Comparison of ENCODE assay signal across 9 mouse cellular contexts in the genomic region with DNA sequence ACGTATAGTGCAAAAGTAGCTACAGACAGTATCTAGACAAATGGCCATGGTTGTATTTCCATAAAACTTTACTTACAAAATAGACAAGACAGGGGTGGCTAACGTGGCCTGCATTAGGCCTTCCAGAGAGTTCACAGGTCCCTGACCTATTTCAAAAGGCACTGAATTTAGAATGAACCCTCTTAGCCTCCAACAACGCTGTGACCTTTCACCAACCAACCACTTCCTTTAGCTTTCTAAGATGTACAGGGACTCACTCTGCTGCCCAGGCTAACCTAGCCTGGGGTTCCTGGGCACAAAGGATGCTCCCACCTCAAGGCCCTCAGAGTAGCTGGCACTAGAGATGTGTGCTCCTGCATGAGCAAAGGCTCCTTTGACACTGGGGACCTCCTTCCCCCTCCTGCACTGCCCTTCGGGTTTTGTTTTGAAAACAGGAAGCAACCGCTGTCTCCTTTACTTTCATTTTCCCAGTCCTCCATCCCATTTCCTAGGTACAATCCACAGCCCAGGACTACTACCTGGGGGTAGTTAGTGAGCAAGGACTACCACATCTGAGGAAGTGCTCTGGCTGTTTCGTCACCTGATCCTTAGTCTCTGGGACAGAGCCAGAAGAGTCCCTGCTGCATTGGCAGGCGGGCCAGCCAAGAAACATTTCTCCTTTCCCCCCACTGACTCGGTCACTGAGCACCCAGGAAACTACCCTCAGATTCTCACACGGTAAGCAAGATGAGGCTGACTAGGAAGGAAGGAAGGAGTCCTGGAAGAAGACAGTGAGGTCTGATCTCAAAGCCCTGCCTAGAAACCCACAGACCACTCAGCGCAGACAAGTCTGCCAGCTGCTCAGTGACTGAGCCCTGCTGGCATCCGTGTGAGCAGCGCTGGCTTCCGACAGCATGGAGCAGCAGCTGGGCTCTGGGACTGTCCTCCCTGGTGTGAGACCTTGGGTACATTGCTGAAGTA. TPM values are rescaled to one million over a fixed set of nuclear protein-coding genes. Genes with fewer than 3 reads are reported as not detected.
DNase-seq lines count a peak whose midpoint lies in the region; ATAC-seq and TF ChIP-seq lines count a peak whose summit lies in the region.
"Had no signal": no experiment of that assay in that cellular context is flagged by ENCODE, and none has a peak within 500 bp of the region (broad histone marks: within the 10 kb centered on the region; RNA-seq: fewer than 3 reads in every experiment).

No protein-coding gene starts in this region.

- DNase-seq in layer of hippocampus, adult 2 months (ENCODE audit: low spot score in 2 of 2) = no peak
- DNase-seq in layer of hippocampus, postnatal 14 days (ENCODE audit: low spot score in 2 of 2) = no peak
- no peak for DNase-seq in ES-E14 (ENCODE audit: low read depth, low spot score)
- DNase-seq in embryo, embryonic 10 days (ENCODE audit: low spot score) = no peak

- no peaks in the 10 kb centered on the region; the same call in 1 of the 2 replicates for H3K79me2 ChIP-seq in macrophage (ENCODE audit: inconsistent target)

- H3K27ac ChIP-seq in layer of hippocampus, adult 2 months = peak overlapping the region; percentile 70
- H3K27ac ChIP-seq in ES-E14 (ENCODE audit: insufficient read depth, low read depth, low read length, poor library complexity, severe bottlenecking) = peak overlapping the region; percentile 14
- H3K27ac ChIP-seq in embryonic facial prominence, embryonic 15.5 days (replicated peaks) = 0 out of 2 replicates have a peak overlapping the region, but pooled peaks have one; percentile 22
- no peak overlapping the region for H3K27ac ChIP-seq in intestine, embryonic 15.5 days
- peak overlapping the region; percentile 69 for H3K27ac ChIP-seq in macrophage
- H3K27ac ChIP-seq: embryonic facial prominence, embryonic 12.5 days had no signal

- H3K36me3 ChIP-seq in ES-E14 (ENCODE audit: control insufficient read depth, insufficient read depth, low read length, poor library complexity, severe bottlenecking) (peaks cover 6% of the 10 kb centered on the region; the same call in 1 of the 2 replicates), macrophage (ENCODE audit: inconsistent target) (no peaks in the 10 kb centered on the region)
- H3K36me3 ChIP-seq in embryonic facial prominence, embryonic 15.5 days = no peaks in the 10 kb centered on the region
- H3K36me3 ChIP-seq in intestine, embryonic 15.5 days = no peaks in the 10 kb centered on the region
- H3K36me3 ChIP-seq: embryonic facial prominence, embryonic 12.5 days had no signal

- peak overlapping the region; percentile 22 for H3K4me2 ChIP-seq in embryonic facial prominence, embryonic 15.5 days (replicated peaks)
- H3K4me2 ChIP-seq in intestine, embryonic 15.5 days (replicated peaks) = peak overlapping the region; percentile 49
- H3K4me2 ChIP-seq: embryonic facial prominence, embryonic 12.5 days had no signal

- H3K9me3 ChIP-seq in ES-E14 (ENCODE audit: control insufficient read depth, insufficient read depth, low read depth, low read length) = no peaks in the 10 kb centered on the region
- H3K9me3 ChIP-seq in embryonic facial prominence, embryonic 15.5 days (replicated peaks) = no peaks in the 10 kb centered on the region
- H3K9me3 ChIP-seq in intestine, embryonic 15.5 days = no peaks in the 10 kb centered on the region
- H3K9me3 ChIP-seq: embryonic facial prominence, embryonic 12.5 days had no signal

- H3K27me3 ChIP-seq in embryonic facial prominence, embryonic 15.5 days = no peaks in the 10 kb centered on the region
- no peaks in the 10 kb centered on the region for H3K27me3 ChIP-seq in intestine, embryonic 15.5 days (replicated peaks)
- H3K27me3 ChIP-seq: embryonic facial prominence, embryonic 12.5 days had no signal

- 43% methylated on average over 13 of the region's 13 CpGs for WGBS in embryonic facial prominence, embryonic 15.5 days
- WGBS in intestine, embryonic 15.5 days = 49% methylated on average over 13 of the region's 13 CpGs
- 10% methylated on average over 13 of the region's 13 CpGs for WGBS in macrophage (ENCODE audit: missing documents)

- TF ChIP-seq CTCF in layer of hippocampus, adult 2 months (conservative IDR thresholded peaks at IDR 0.05) = no peak

- peaks cover 32 to 54% of the 10 kb centered on the region in 2 experiments for H3K4me1 ChIP-seq in ES-E14 (ENCODE audit: control insufficient read depth in 2 of 2, insufficient read depth in 2 of 2, low read length in 2 of 2, poor library complexity in 1 of 2)
- H3K4me1 ChIP-seq in embryonic facial prominence, embryonic 15.5 days = peaks cover 12% of the 10 kb centered on the region
- 0 out of 2 replicates have a peak, but pooled peaks cover 8% of the 10 kb centered on the region for H3K4me1 ChIP-seq in intestine, embryonic 15.5 days (replicated peaks)

- peak overlapping the region; percentile 32 for H3K4me3 ChIP-seq in layer of hippocampus, adult 2 months
- H3K4me3 ChIP-seq in ES-E14 (ENCODE audit: insufficient read depth in 1 of 2, low read depth in 1 of 2, low read length in 2 of 2, poor library complexity in 1 of 2, severe bottlenecking in 1 of 2) (peak overlapping the region in 1 of 2 experiments; percentile 5; a peak in 2 of 4 replicates), macrophage (ENCODE audit: inconsistent target) (peak overlapping the region; percentile 28)
- H3K4me3 ChIP-seq in embryonic facial prominence, embryonic 15.5 days (replicated peaks) = peak overlapping the region; percentile 11
- 0 out of 2 replicates have a peak overlapping the region, but pooled peaks have one; percentile 10 for H3K4me3 ChIP-seq in intestine, embryonic 15.5 days (replicated peaks)
- H3K4me3 ChIP-seq: embryonic facial prominence, embryonic 12.5 days had no signal

- H3K9ac ChIP-seq in ES-E14 (ENCODE audit: insufficient read depth, low read depth, low read length, poor library complexity, severe bottlenecking) = peak overlapping the region; percentile 46
- no peak overlapping the region for H3K9ac ChIP-seq in embryonic facial prominence, embryonic 15.5 days
- H3K9ac ChIP-seq in intestine, embryonic 15.5 days = peak overlapping the region; percentile 13; the same call in 1 of the 2 replicates
- H3K9ac ChIP-seq: embryonic facial prominence, embryonic 12.5 days had no signal

- in situ Hi-C loops in ES-E14 (cut with MboI; ENCODE audit: low sequenced_read_pairs in 2 of 2, unreplicated experiment in 2 of 2) = no loop called here

- no peak for ATAC-seq in embryonic facial prominence, embryonic 15.5 days (ENCODE audit: insufficient number of reproducible peaks, low FRiP score, low TSS enrichment, low read depth)
- ATAC-seq in intestine, embryonic 15.5 days = 0 out of 2 replicates have a peak, but pooled peaks have one; percentile 12
- ATAC-seq in cerebellum, adult (ENCODE audit: insufficient number of reproducible peaks, low FRiP score, low TSS enrichment) = no peak

TF ChIP-seq in ES-E14, 5 proteins besides CTCF, POLR2A, EP300 and RAD21:
- TF ChIP-seq CHD2 (IDR thresholded peaks at IDR 0.05; ENCODE audit: low read depth, low read length) (no peak), HCFC1 (IDR thresholded peaks at IDR 0.05; ENCODE audit: borderline replicate concordance, insufficient read depth, low read length) (no peak), ZC3H11A (IDR thresholded peaks at IDR 0.05; ENCODE audit: borderline replicate concordance, low read depth, low read length) (no peak), MAFK (IDR thresholded peaks at IDR 0.05; ENCODE audit: insufficient read depth, low read depth, low read length) (no peak), ZNF384 (IDR thresholded peaks at IDR 0.05; ENCODE audit: low read depth, low read length) (no peak)

RNA-seq across cellular contexts. Expression of a gene that starts 8.9 kb away (rescaled TPM):
- total RNA-seq in layer of hippocampus, adult 2 months (2021) = 10 to 100 TPM; 34.6 to 37.0 TPM
- 10 to 100 TPM; 32.5 TPM for total RNA-seq in layer of hippocampus, postnatal 14 days (2021)
- total RNA-seq in ES-E14 (2012; rRNA removed) = 65.6 and 76.2 TPM in 2 replicates
- polyA plus RNA-seq in embryonic facial prominence, embryonic 15.5 days (2015; fragmentation: Nextera tagmentation; extraction: Ambion mirVana) = 4.4 and 5.1 TPM in 2 replicates
- 2.0 and 2.1 TPM in 2 replicates for polyA plus RNA-seq in intestine, embryonic 15.5 days (2015; fragmentation: Nextera tagmentation; extraction: Ambion mirVana)
- 100 to 1,000 TPM in 1 of 26 experiments, 10 to 100 TPM in 25; 22.6 to 101 (median 40.3) TPM for total RNA-seq in macrophage (2018; cell fraction: chromatin; rRNA removed)
- 10 to 100 TPM in 5 of 26 experiments, 1 to 10 TPM in 21; 4.8 to 13.6 (median 7.5) TPM for total RNA-seq in macrophage (2018; cell fraction: cytosol; rRNA removed)
- total RNA-seq in macrophage (2018; cell fraction: nucleus; rRNA removed) = 10 to 100 TPM; 11.9 to 33.0 (median 19.6) TPM
- polyA plus RNA-seq in macrophage (2018) = 2.8 to 11.0 TPM (median 8.4 TPM) in 3 replicates
